ENCODE assay signal across 8 mouse cellular contexts in the genomic region with DNA sequence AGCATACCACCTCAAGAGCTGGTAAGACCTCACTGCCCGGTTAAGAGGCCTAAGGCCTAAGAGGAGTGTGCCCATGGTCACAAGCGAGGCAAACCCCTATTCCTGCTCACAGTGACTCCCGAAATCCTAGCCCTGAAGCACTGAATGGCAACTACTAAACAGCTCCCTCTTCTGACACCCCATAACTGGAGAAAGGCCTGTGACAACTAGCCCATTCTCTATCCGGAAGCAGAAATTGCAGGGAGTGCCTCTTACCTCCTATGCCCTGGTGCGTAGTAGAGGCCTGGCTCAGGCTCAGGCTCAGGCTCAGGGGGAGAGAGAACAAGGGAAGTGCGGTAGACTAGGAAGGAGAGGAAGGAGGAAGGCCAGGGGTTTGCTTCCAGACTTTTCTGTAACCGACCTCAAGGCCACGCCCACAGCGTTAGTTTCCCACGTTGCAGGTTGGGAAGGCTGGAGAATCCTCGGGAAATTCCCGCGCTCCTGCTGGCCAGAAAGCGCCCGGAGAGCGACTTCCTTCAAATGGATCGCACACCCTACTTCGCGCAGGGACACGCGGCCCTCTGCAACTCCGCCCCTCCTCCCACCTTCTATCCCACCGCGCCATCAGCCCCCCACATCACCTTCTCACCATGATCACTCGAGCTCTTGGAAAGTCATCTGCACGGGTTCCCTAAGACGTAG. TPM values are rescaled to one million over a fixed set of nuclear protein-coding genes. Genes with fewer than 3 reads are reported as not detected.
DNase-seq lines count a peak whose midpoint lies in the region; ATAC-seq and TF ChIP-seq lines count a peak whose summit lies in the region.

No protein-coding gene starts in this region.

- DNase-seq in thymus, postnatal 36 days = peak; percentile 11 to 28
- DNase-seq in thymus, postnatal 0 days (ENCODE audit: low spot score) = no peak
- no peak for DNase-seq in stomach, postnatal 0 days (ENCODE audit: low spot score)
- no peak for DNase-seq in frontal cortex, postnatal 10 days (ENCODE audit: low spot score in 2 of 2)
- DNase-seq in thymus, adult 18-20 months = no peak

- ATAC-seq in forebrain, embryonic 13.5 days = no peak
- peak; percentile 37; the same call in 1 of the 2 replicates for ATAC-seq in kidney, embryonic 15.5 days (replicated peaks; ENCODE audit: low FRiP score)
- ATAC-seq in stomach, postnatal 0 days (ENCODE audit: low FRiP score, low TSS enrichment) = 0 out of 2 replicates have a peak, but pooled peaks have one; percentile 8

- peaks cover 75% of the 10 kb centered on the region for H3K27me3 ChIP-seq in forebrain, embryonic 13.5 days
- H3K27me3 ChIP-seq in kidney, embryonic 15.5 days = peaks cover 73% of the 10 kb centered on the region
- peaks cover 2% of the 10 kb centered on the region; the same call in 1 of the 2 replicates for H3K27me3 ChIP-seq in stomach, postnatal 0 days (ENCODE audit: control insufficient read depth, insufficient read depth, low read length)

- H3K4me1 ChIP-seq in forebrain, embryonic 13.5 days = peaks cover 24% of the 10 kb centered on the region
- H3K4me1 ChIP-seq in kidney, embryonic 15.5 days = peaks cover 24% of the 10 kb centered on the region
- H3K4me1 ChIP-seq in stomach, postnatal 0 days (replicated peaks; ENCODE audit: control insufficient read depth, insufficient read depth) = no peaks in the 10 kb centered on the region

- WGBS in forebrain, embryonic 13.5 days = 11% methylated on average over 27 of the region's 27 CpGs
- 12% methylated on average over 27 of the region's 27 CpGs for whole genome bisulfite sequencing in kidney, embryonic 15.5 days
- WGBS in macrophage (ENCODE audit: missing documents) = 28% methylated on average over 22 of the region's 27 CpGs
- 14% methylated on average over 27 of the region's 27 CpGs for WGBS in stomach, postnatal 0 days

- H3K4me2 ChIP-seq in forebrain, embryonic 13.5 days = peak overlapping the region; percentile 90
- H3K4me2 ChIP-seq in kidney, embryonic 15.5 days = peak overlapping the region; percentile 97
- peak overlapping the region; percentile 84 for H3K4me2 ChIP-seq in stomach, postnatal 0 days (replicated peaks; ENCODE audit: low read depth)

- no peaks in the 10 kb centered on the region for H3K79me2 ChIP-seq in macrophage (ENCODE audit: inconsistent target)

- H3K9me3 ChIP-seq in forebrain, embryonic 13.5 days (replicated peaks) = no peaks in the 10 kb centered on the region
- no peaks in the 10 kb centered on the region for H3K9me3 ChIP-seq in kidney, embryonic 15.5 days (replicated peaks)
- no peaks in the 10 kb centered on the region for H3K9me3 ChIP-seq in stomach, postnatal 0 days (ENCODE audit: control insufficient read depth, low read length)

- no peaks in the 10 kb centered on the region for H3K36me3 ChIP-seq in forebrain, embryonic 13.5 days (ENCODE audit: poor library complexity, severe bottlenecking)
- no peaks in the 10 kb centered on the region for H3K36me3 ChIP-seq in kidney, embryonic 15.5 days
- H3K36me3 ChIP-seq in macrophage (ENCODE audit: inconsistent target) = no peaks in the 10 kb centered on the region
- H3K36me3 ChIP-seq in stomach, postnatal 0 days (ENCODE audit: control insufficient read depth, insufficient read depth, low read length) = no peaks in the 10 kb centered on the region

- H3K4me3 ChIP-seq in forebrain, embryonic 13.5 days = peak overlapping the region; percentile 55
- H3K4me3 ChIP-seq in kidney, embryonic 15.5 days (replicated peaks) = peak overlapping the region; percentile 51
- peak overlapping the region; percentile 7; the same call in 1 of the 2 replicates for H3K4me3 ChIP-seq in macrophage (ENCODE audit: inconsistent target)
- peak overlapping the region; percentile 49 for H3K4me3 ChIP-seq in stomach, postnatal 0 days (ENCODE audit: low read depth, low read length)

- 0 out of 2 replicates have a peak overlapping the region, but pooled peaks have one; percentile 75 for H3K9ac ChIP-seq in forebrain, embryonic 13.5 days
- peak overlapping the region; percentile 49; the same call in 1 of the 2 replicates for H3K9ac ChIP-seq in kidney, embryonic 15.5 days
- H3K9ac ChIP-seq in stomach, postnatal 0 days (ENCODE audit: low read length) = peak overlapping the region; percentile 35; the same call in 1 of the 2 replicates

- no peak for TF ChIP-seq EP300 in stomach, postnatal 0 days (optimal IDR thresholded peaks at IDR 0.05)

- no peak overlapping the region for H3K27ac ChIP-seq in forebrain, embryonic 13.5 days
- no peak overlapping the region for H3K27ac ChIP-seq in kidney, embryonic 15.5 days
- H3K27ac ChIP-seq in macrophage = no peak overlapping the region
- no peak overlapping the region for H3K27ac ChIP-seq in stomach, postnatal 0 days (replicated peaks)

- 0 out of 2 replicates have a peak, but pooled peaks have one; percentile 10 for TF ChIP-seq CTCF in stomach, postnatal 0 days (IDR thresholded peaks at IDR 0.05; ENCODE audit: low read depth)

RNA-seq across cellular contexts. Expression of gene Lyzl4, which starts 0.5 kb away (rescaled TPM):
- polyA plus RNA-seq in thymus, postnatal 0 days (2015; fragmentation: Nextera tagmentation; extraction: Ambion mirVana) = 1.2 and 1.3 TPM in 2 replicates
- not detected in 2 replicates for polyA plus RNA-seq in forebrain, embryonic 13.5 days (2015; fragmentation: Nextera tagmentation; extraction: Ambion mirVana)
- polyA plus RNA-seq in kidney, embryonic 15.5 days (2015; fragmentation: Nextera tagmentation; extraction: Ambion mirVana) = not detected in 2 replicates
- total RNA-seq in macrophage (2018; cell fraction: chromatin; rRNA removed) = 1 to 10 TPM in 15 of 26 experiments, not detected in 11; 1.1 to 8.5 (median 2.8) TPM
- 1 to 10 TPM in 14 of 26 experiments, under 1 TPM in 12; 0.58 to 6.1 (median 2.3) TPM for total RNA-seq in macrophage (2018; cell fraction: cytosol; rRNA removed)
- total RNA-seq in macrophage (2018; cell fraction: nucleus; rRNA removed) = 10 to 100 TPM in 1 of 26 experiments, 1 to 10 TPM in 15, under 1 TPM in 6, not detected in 4; 0.48 to 22.1 (median 1.6) TPM
- 3.0 to 17.8 TPM (median 4.8 TPM) in 3 replicates for polyA plus RNA-seq in macrophage (2018)
- 0.15 and 0.21 TPM in 2 replicates for polyA plus RNA-seq in stomach, postnatal 0 days (2015; fragmentation: Nextera tagmentation; extraction: Ambion mirVana)

RNA-seq across cellular contexts. Expression of gene Vipr1, which starts 1.1 kb away (rescaled TPM):
- polyA plus RNA-seq in thymus, postnatal 0 days (2015; fragmentation: Nextera tagmentation; extraction: Ambion mirVana) = 1.3 and 1.4 TPM in 2 replicates
- 0.37 and 0.59 TPM in 2 replicates for polyA plus RNA-seq in forebrain, embryonic 13.5 days (2015; fragmentation: Nextera tagmentation; extraction: Ambion mirVana)
- polyA plus RNA-seq in kidney, embryonic 15.5 days (2015; fragmentation: Nextera tagmentation; extraction: Ambion mirVana) = 0.18 and 0.39 TPM in 2 replicates
- 1 to 10 TPM in 13 of 26 experiments, under 1 TPM in 12, not detected in 1; 0.25 to 3.1 (median 1.0) TPM for total RNA-seq in macrophage (2018; cell fraction: chromatin; rRNA removed)
- total RNA-seq in macrophage (2018; cell fraction: cytosol; rRNA removed) = 1 to 10 TPM in 10 of 26 experiments, under 1 TPM in 16; 0.19 to 1.9 (median 0.77) TPM
- total RNA-seq in macrophage (2018; cell fraction: nucleus; rRNA removed) = 1 to 10 TPM in 13 of 26 experiments, under 1 TPM in 13; 0.38 to 5.1 (median 1.0) TPM
- 0.27 to 2.1 TPM (median 1.1 TPM) in 3 replicates for polyA plus RNA-seq in macrophage (2018)
- 0.47 and 0.51 TPM in 2 replicates for polyA plus RNA-seq in stomach, postnatal 0 days (2015; fragmentation: Nextera tagmentation; extraction: Ambion mirVana)

Comparison
In these comparisons a context has a peak if more than half of its experiments do, and no peak if none do; other contexts are left out.
1. DNase-seq: peak in thymus, postnatal 36 days (2 of 2); none in thymus, postnatal 0 days (single experiment), stomach, postnatal 0 days (single experiment), frontal cortex, postnatal 10 days (0 of 2) and thymus, adult 18-20 months (0 of 2).
2. Peak in every context shown above with its lines, with median percentiles within 50 percentile points of each other: H3K4me2 ChIP-seq, H3K4me3 ChIP-seq and H3K9ac ChIP-seq.